Mouse (Mus musculus): ENCODE results near the gene Ski.

DNA sequence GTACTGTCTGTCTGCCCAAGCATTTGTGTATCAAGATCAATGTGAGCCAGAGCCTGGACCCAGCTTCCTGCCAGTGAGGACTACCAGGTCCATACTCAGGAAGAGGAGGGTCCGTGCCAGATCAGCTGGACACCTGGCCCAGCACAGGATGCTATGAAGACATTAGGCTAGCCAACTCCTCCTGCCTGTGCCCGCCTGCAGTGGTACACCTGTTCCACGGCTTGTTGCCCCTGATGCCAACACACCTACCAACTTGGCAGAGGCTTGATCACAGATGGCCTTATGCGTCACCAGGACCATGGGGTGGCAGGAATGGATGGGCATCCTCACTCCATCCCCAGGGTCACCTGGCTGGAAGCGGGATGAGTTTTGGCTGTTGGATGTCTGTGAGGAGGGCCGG, 69.9 kb downstream of the Ski start:
- TF ChIP-seq CTCF (IDR thresholded peaks at IDR 0.05; ENCODE audit: low read depth) (no peak), EP300 (IDR thresholded peaks at IDR 0.05; ENCODE audit: low read depth) (no peak)

Measured in liver, embryonic 14.5 days (tissue).